In genomic region chr4:155183201-155183600, GRCm38 (mm10) we compare ENCODE assay signal across 20 mouse cellular contexts.
"Had no signal": no experiment of that assay in that cellular context is flagged by ENCODE, and none has a peak within 500 bp of the region (broad histone marks: within the 10 kb centered on the region; RNA-seq: fewer than 3 reads in every experiment).

No protein-coding gene starts in this region.

- H3K4me3 ChIP-seq: kidney, embryonic 15.5 days; left cerebral cortex, adult 2 months; liver, embryonic 13.5 days; megakaryocyte, embryonic 14.5 days; midbrain, embryonic 10.5 days; midbrain, embryonic 13.5 days; myocyte; neural tube, embryonic 13.5 days had no signal

- H3K9me3 ChIP-seq: kidney, embryonic 15.5 days; liver, embryonic 13.5 days; megakaryocyte, embryonic 14.5 days; midbrain, embryonic 10.5 days; midbrain, embryonic 13.5 days; neural tube, embryonic 13.5 days had no signal

- H3K27ac ChIP-seq: kidney, embryonic 15.5 days; left cerebral cortex, adult 2 months; liver, embryonic 13.5 days; midbrain, embryonic 13.5 days; neural tube, embryonic 13.5 days had no signal

- H3K36me3 ChIP-seq: kidney, embryonic 15.5 days; liver, embryonic 13.5 days; midbrain, embryonic 13.5 days; neural tube, embryonic 13.5 days had no signal

- DNase-seq: kidney, adult 8-10 months; kidney, postnatal 10 days; kidney, postnatal 36 days; layer of hippocampus, postnatal 36 days; liver, embryonic 13.5 days; lung, adult 2 months; lung, postnatal 36 days; retina, postnatal 1 day; right cerebral cortex, postnatal 25 days; spleen, adult 18-20 months; thymus, postnatal 25 days had no signal

- H3K4me2 ChIP-seq: kidney, embryonic 15.5 days; liver, embryonic 13.5 days; midbrain, embryonic 13.5 days; neural tube, embryonic 13.5 days had no signal

- ATAC-seq: lung, postnatal 0 days; midbrain, embryonic 13.5 days; midbrain, embryonic 16.5 days had no signal

- H3K27me3 ChIP-seq: kidney, embryonic 15.5 days; liver, embryonic 13.5 days; megakaryocyte, embryonic 14.5 days; midbrain, embryonic 13.5 days; neural tube, embryonic 13.5 days had no signal

- H3K9ac ChIP-seq: kidney, embryonic 15.5 days; liver, embryonic 13.5 days; midbrain, embryonic 13.5 days; neural tube, embryonic 13.5 days had no signal
